Mouse (Mus musculus): ENCODE results near the gene Shmt2.

Gene Shmt2

DNA sequence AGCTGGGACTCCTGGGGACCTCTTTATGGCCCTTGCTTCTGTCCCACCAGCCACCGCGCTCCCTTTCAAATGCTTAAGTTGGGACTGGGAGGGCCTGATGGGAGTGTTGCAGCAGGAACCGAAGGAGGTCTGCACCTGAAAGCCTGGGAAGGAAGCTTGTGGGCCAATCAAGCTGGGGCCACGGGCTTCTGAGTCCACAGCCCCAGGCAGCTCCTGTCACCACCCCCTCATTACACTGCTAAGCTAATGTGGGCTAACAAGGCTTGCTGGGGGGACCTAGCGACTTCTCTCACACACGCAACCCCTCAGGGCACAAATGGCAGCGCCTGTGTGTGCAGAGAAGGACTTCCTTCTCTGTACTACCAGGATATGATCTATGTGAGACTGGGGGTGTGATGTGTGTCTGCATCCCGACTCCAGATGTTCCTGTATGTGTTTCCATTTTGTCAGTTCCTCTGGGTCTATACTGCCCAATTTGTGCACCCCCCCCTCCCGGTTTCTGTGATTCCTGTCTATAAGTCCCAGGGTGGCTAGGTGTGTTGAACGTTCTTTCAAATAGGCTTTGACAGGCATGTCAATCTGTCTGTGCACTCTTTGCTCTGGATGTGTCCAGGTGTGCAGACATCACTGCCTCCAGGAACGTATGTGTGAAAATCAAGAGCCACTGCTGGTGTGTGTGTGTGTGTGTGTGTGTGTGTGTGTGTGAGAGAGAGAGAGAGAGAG is 11.2 kb downstream of the Shmt2 start:
- peak; percentile 65 for DNase-seq

DNA sequence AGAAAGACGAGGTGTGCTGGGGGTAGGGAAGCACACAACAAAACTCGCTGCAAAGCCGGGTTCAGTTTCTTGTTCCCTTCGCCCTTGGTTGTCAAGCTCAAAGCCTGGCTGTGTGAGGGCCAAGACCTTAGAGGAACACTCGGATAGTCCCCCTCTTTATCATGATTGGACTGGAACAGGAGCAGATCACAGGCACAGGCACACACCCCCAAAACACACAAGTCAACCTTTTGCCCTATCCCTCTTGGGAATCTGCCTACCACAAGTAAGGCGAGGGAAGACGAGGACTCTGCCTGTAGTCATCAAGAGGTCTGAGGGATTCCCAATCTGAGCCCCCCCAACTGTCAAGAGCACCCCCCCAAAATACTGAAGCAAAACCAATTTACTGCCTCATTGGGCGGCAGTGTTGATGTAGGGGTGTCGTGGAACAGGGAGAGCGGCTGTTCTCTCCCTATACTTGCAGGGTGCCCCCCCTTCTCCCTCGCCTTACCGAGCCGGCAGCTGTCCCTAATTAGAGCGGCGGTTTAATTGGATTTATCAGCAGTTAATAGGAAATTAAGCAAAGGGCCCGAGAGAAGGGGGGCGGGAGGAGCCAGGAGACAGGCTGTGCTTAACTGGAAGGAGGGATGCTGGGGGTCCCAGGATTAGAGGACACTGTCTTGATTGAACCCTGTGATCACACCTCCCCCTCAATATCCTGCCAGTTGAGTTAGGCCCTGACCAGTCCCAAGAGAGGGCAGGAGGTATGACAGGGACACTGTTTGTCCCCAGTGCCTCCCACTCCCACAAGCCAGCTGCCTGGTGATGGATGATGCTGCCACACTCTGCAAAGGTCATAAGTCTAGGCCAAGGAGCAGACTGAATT is 12.2 kb downstream of the Shmt2 start:
- peak; percentile 77 for DNase-seq

DNA sequence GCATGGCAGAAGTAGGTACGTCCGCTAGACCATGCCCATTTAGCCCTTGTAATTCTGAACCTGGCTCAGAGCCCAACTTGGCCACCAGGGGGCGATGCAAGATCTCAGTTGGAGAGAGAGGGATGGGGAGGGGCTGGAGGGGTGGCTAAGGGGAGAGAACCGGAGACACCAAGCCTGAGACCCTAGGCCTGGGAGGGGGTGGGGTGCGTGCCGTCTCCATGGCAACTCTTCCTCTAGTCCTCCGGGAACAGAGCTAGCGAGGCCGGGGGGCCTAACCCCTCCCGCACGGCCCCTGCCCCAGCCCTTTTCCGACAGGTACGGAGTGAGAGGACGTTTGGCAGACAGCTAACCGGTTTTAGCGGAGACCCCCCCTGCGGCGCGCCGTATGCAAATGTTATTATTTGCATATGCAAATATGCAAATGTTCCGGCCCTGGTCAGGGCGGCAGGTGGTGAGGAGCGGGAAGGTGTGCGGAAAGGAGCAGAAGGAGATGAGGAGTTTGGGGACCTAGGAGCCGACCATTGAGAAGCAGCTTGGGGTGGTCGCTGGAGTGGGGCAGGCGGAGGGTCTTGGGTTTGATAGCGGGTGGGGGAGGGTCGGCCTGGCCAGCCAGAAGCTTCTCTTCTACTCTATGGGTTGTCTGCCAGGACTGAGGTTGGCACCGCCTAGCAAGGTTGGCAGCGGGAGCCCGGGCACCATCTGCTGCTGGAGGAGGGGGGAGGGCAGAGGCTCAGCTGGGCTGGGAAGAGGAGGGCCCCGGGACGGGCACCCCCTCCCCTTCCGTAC is 13.0 kb downstream of the Shmt2 start:
- peak; percentile 97 for DNase-seq

DNA sequence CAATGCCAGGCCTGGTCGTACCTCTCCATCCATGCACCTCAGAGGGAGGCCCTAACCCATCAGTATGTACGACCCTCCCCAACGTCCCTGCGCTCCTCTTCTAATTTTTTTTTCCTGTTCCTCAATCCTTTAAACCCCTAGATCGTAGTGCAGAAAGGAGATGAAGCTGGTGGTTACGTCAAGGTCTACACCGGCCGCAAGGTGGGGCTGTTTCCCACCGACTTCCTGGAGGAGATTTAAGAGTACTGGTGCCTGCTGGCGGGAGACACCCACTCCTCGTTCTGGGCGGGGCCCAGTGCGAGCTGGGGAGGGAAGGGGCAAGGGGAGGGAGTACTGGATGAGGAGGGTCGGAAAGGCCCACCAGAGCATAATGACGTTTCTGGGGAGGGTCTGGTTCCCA is 14.0 kb downstream of the Shmt2 start:
- DNase-seq, result peak; percentile 87

DNA sequence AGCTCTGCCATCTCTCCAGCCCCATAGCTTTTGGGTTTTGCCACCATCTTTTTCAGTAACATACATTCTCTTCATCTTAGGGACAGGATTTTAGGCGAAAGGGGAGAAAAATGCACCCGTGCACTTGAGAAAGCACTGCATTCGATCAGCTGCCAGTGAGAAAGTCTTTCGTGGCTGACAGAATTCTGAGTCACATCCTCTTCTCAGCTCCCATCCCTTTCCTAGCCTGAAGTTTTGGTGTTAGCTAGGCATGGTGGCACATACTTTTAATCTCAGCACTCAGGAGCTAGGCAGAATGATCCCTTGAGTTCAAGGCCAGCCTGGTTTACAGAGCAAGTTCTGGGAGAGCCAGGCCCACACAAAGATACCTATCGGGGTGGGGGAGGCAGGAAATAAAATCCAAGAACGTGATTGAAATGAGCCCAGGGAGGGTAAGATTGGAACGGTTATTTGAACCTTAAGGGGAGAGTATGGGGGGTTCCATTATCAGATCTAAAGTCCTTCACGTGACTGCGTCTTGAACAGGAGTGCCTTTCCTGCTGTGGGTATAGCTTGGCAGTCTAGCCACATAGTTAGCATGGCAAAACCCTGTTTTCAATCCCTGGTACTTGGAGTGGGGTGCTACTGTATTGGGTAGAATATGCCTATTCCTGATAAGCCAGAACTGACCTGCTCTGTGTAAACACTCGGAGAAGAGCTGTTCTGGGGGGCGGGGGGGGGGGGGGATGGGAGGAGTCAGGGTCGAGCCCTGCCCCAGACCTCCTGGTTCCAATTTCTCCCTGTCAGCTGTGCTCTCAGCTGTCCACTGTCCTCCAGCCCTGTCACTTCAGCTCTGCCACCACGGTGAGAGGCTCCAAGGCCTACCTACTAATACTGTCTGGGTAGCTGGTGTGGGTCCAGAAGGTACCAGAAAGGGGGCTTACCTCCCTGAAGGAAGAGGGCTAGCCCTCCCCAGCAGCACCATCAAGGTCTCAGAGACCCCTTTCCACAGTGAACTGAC is 21.1 kb downstream of the Shmt2 start, which contains the start of gene Stac3:
Gene Stac3 (plus strand): TSS at position 793 of the 1,000 bp plus-strand sequence.
- no peak for DNase-seq

DNA sequence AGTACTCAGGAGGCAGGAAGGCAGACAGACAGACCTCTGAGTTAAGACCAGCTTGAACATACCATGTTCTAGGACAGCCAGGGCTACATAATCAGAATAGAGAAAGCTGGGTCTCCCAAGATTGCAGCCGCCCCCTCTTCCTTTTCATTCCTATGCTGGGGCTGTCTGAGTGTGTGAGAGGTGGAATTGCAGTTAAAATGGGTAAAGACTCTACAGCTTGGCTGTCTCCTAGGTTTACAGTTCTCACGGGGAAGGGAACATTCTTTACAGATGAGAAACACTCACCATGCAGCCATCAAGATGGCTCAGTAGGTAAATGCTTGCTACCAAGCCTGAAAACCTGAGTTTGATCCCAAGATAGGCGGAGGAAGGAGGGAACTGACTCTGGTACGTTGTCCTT is 22.2 kb downstream of the Shmt2 start:
- no peak for DNase-seq

DNA sequence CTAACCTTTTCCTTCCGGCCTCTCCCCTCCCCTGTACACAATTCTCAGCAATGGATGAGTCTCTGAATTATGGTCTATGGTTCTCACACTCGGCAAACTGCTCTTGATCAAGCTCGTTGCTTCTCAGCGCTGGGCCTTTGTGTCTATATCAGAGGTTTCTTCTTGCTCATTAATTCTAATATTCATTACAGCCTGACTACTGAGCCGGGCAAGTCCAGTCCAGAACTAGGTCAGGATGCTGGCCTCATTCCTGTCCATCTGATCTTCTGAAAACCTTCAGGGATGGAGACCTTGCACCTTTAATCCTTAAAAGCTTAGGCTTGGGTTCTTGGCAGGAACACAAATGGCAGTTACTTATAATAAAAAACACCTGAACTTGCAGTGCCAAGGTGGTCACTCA is 22.7 kb downstream of the Shmt2 start:
- DNase-seq, result no peak

DNA sequence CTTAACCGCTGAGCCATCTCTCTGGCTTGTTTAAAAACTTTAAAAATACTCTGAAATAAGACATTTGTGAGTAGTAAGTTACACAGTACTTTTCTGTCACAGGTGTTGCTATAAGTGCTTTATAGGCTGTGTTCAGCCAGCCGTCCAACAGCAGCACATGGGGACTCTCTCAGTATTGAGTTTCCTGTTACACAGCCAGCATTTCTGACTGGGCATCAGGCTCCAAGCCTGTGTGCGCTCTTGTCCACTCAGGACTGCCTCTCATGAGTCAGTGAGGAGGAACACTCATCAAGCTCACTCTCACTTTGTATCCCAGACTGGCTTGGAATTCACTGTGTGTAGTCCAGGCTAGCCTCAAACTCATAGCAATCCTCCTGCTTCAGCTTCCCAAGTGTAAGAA is 26.1 kb downstream of the Shmt2 start:
- no peak for DNase-seq

DNA sequence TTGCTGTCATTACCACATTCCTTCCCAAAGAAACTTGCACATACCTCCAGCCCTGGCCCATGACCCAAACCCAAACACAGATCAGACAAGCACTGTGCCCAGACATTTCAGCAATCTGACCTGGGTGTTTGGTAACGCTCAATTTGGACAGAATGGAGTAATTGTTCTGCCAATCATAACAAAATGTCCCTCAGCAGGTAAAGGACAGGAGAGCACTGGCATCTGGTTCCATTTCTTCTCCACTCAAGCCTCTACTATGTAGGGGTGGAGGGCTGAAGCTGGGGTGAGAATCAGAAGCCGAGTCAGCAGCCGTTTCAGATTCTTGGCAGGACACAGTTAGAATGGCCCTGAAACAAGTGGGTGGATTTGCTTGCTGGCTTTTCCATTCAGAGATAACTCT is 30.1 kb downstream of the Shmt2 start:
- DNase-seq, result no peak

DNA sequence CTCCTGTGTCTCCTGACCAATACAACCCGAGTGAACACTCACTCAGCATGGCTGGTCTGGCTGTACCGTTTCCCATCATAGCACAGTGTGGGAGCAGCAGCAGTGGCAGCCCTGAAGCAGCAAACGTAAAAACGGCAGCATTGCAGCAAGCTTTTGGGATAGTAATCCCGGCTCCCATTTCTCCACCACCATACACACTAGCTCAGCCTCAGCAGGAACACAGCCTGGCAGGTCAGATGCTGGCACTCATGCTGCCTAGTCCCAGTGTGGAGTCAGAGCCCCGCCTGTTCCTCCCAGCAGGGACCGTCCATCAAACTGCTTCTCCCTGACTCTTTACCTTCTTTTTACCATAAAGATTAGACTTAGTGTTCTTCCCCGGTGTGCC is 31.1 kb downstream of the Shmt2 start:
- no peak for DNase-seq

DNA sequence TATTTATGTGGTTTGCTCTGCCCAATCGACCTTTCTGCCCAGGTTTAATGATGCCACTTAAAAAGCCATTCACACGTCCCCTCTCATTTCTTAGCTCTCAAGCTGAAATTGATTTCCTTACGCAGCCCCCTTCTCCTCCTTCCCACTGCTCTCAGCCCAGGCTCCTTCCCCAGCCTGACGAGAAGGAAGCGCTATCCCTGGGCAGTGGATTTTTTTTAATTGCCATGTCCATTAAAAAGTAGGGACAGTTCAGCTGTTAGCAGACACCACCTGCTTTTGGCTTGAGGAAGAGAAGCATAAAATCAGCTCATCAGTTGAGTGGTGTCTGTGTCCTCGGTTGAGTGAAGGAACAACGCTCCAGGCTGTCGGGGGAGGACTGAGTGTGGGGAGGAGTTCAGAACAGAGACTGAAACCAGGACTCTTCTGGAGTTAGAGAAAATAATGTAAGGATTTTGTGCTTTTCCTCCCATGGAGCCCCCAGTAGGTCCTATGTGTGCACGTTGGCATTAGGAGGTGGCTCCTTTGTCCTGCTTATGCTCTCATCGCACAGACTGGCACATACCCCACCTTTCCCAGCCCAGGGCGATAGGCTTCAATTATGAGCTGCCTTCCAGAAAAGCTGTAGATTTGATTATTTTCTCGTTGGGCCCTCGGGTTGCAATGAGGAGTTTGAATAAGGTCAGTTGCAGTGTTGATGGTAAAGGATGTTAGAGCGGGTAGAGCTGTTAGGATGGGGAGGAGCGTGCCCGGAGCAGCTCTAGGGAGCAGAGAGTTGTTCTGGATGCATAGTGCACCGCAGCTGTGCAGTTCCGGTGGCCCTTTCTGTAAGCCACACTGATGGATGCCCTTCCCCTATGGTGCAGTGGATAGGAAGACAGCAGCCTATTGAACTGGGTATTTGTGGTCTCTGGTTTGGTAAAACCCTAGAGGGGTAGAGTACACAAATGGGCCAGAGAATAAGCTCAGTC is 31.8 kb downstream of the Shmt2 start:
- DNase-seq, result no peak

DNA sequence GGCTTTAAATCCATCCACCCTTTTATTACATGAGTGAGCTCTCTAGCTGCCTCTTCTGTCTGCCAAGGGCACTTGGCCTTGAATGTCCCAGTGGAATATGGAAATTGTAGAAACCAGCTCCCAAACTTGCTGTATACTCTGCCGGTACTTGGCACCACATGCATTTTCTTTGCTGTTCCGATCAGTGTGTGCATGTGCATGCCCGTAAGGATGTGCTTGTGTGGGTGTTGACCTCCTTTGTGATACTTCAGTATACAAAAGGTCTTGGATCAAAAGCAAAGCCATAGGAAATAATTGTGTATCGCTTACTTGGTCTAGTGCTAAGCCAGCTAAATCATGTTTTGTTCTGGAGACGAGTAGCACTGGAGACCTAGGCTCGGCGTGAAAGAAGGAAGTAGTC is 33.4 kb downstream of the Shmt2 start:
- DNase-seq, result no peak

DNA sequence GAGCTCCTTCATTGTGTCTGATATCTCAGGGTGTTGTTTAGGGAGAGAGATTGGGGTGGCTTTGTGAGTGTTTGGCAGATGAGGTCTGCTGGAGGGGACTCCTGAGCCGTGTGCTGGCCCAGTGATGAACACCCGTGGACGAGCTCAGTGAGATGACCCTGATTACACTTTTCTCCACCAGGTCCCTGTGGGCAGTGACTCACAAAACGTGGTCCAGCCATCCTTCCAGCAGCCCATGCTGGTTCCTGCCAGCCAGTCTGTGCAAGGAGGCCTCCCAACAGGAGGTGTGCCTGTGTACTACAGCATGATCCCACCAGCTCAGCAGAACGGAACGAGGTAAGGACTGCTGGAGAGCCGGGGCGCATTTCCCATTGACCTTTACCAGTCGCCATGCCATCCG is 37.0 kb downstream of the Shmt2 start:
- no peak for DNase-seq

DNA sequence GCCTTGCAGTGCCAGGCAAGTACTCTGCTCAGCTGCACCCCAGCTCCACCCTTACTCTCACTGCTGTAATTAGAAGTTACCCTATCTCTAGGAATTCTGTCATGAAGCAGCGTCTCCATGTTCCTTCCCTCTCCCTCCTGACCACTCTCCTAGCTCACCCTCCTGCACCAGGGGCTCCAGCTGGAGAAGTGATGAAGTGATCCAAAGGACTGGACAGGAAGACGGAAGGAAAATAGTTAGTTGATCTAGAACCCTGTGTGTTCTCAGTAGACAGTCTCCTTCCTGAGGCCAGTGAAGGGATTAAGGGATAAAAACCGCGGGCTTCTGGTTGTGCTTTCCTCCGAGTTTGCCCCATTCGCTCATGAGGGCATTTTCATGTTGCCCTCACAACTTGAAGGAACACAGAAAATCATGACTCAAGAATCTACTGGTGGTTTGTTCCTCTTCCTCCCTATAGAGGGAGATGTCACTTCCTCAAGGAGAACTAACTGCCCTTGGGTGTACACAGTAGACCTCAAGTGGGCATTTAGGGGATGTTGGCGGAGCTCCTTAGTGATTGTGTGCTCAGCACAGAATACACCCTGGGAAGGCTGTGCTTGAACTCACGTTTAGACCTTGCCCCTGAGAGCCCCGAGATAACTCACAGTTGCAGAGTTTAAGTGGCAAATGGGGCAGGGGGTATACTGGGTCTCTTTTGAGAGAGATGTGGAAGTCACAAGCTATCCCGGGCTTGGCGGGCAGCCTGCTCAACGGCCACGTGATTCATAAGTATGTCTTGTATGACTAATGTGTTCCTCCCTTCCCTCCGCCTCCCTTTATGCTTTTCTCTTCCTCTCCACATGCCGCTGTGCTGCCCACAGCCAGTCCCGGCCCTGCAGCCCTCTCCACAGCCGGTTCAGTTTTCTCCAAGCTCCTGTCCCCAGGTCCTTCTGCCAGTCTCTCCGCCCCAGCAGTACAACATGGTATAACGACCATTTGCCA is 41.1 kb downstream of the Shmt2 start:
- no peak for DNase-seq

DNA sequence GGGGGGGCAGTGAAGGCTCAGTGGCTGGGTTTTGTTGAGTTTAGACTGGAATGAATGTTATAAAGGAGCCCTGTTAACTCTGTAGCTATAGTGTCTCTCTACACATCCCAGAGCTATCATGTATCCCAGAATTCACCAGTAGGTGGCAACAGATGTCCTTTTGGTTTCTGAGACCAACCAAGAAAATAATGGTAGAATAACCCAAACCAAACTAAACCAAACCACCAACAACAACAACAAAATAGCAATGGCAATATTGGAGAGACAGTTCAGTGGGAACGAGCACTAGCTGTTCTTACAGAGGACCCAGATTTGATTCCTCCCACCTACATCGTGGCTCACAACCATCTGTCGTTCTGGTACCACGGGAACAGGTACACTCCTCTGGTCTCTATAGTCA is 43.1 kb downstream of the Shmt2 start:
- DNase-seq, result no peak

DNA sequence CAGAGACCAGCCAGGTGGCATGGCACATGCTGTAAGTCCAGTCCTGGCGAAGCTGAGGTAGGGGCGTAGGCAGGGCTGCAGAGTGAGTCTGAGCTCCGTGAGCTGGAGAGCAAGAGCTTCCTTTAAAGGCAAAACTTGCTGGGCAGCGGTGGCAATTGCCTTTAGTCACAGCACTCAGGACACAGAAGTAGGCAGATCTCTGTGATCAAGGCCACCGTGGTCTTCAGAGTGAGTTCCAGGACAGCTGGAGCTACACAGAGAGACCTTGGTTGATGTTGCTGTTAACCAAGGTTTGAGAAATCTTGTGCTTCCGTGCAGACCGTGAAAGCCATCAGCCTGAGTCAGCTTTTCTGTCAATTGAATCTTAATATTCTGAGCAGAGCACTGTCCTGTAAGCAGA is 44.9 kb downstream of the Shmt2 start:
- no peak for DNase-seq

DNA sequence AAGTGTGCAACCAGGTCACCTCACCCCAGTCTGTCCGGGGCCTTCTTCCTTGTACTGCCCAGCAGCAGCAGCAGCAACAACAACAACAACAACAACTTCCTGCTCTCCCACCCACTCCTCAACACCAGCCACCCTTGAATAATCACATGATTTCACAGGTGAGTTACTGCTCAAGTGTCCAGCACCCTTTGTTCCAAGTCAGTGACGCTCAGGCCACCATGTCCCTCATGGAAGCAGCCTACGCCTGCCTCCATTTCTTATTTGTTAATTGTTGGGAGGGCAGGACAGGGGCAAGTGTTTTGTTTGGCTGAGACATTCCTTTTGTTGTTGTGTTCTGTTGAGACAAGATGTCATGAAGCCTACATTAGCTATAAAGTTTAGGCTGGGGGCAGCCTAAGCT is 45.7 kb downstream of the Shmt2 start:
- no peak for DNase-seq

DNA sequence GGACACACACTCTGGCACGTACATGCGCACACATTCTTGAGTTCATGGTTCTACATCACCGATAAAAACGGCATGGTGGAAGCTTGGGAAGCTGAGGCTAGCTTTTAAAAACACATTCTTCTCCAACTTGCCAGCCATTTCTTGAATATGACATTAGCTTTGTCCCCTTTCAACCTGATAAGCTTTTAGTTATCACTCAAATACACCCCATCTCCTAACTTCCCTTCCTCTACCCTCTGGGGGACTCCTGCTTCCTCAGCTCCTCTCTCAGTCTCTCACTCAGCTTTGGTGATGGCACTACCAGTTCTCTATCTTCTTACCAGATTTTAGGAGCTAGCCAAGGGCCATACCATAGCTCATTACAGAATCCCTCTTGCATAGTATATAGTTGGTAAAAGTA is 47.1 kb downstream of the Shmt2 start:
- no peak for DNase-seq

DNA sequence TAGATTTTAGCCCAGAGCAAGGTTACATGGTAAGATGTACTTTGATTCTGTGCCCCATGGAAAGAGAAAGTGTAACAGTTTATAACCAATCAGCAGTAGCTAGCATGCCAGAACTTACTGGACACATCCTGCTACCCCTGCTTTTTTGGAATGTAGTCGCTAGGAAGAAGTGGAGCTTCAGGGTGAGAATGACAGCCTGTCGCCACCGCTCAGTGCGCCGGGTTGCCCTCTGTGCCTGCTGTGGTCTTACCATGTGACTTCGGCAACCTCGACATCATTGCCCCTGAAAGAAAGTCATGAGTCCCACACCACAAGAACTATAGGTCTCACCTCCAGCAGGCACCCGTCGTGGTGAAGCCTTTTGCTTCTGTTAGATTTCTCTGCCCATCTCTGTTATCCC is 49.5 kb downstream of the Shmt2 start:
- no peak for DNase-seq

Measured in cerebellum, adult 11-12 months (tissue).